Mouse (Mus musculus): ENCODE results near the gene Lrrc37a.

GRCm38 (mm10) chr11:103405814-103406213 lies 98.6 kb downstream of the Lrrc37a start:
- no peak for TF ChIP-seq CTCF (IDR thresholded peaks at IDR 0.05; ENCODE audit: low read depth)
- no peak for TF ChIP-seq EP300 (IDR thresholded peaks at IDR 0.05; ENCODE audit: low read depth)
